Mouse (Mus musculus) ES-E14 (cell line): Measurements from ENCODE around the gene Zfp646.

ENCODE experiments used
- CHD2 ChIP-seq: IDR thresholded peaks from 2 replicates; pipeline ENCODE4 v1.6.1; 2014; ENCODE audit warnings: mild to moderate bottlenecking, low read depth, low read length, inconsistent platforms
- HCFC1 ChIP-seq: IDR thresholded peaks from 2 replicates; pipeline ENCODE4 v1.6.1; 2012; ENCODE audit warnings: low read length, inconsistent platforms, borderline replicate concordance; ENCODE audit not compliant: insufficient read depth
- MAFK ChIP-seq: IDR thresholded peaks from 2 replicates; pipeline ENCODE4 v1.6.1; 2014; ENCODE audit warnings: mild to moderate bottlenecking, low read depth, low read length, inconsistent platforms; ENCODE audit not compliant: insufficient read depth
- ZC3H11A ChIP-seq: IDR thresholded peaks from 2 replicates; pipeline ENCODE4 v1.6.1; 2012; ENCODE audit warnings: low read depth, mild to moderate bottlenecking, inconsistent platforms, low read length, borderline replicate concordance
- ZNF384 ChIP-seq: IDR thresholded peaks from 2 replicates; pipeline ENCODE4 v1.6.1; 2012; ENCODE audit warnings: low read depth, low read length, inconsistent platforms

DNA sequence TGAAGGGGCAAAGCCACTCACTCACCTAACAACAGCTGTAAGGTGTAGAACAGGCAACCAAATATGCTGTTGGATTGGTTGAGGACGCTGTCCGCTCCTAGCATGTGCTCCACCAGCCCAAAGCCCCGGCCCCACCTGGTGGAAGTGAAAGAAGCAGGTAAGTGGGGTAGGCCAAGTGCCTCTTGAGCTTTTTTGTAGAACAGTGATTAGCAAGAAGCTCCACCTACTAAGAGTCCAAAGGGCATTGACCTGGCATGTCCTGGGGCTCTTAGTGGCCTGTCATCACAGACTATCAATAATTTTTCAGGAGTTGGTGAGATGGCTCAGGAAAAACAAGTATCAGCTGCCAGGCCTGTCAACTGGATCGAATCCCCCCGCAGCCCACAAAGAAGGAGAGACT is 18.5 kb downstream of the Zfp646 start:
- TF ChIP-seq ZNF384 (no peak), HCFC1 (no peak), ZC3H11A (no peak), CHD2 (no peak), MAFK (no peak)
